Mouse (Mus musculus) heart, embryonic 15.5 days (tissue): ENCODE results near the gene Col27a1. TPM values are rescaled to one million over a fixed set of nuclear protein-coding genes. Genes with fewer than 3 reads are reported as not detected.

ENCODE experiments used
- ATAC-seq: fragments of 200-750 bp; cut with Nextera tagmentation; replicated peaks from 2 replicates; pipeline ENCODE4 v1.8.0; 2017; ENCODE audit warnings: low read depth, moderate TSS enrichment; ENCODE audit not compliant: insufficient number of reproducible peaks, insufficient read depth, low FRiP score
- H3K27ac ChIP-seq: fragments of 300-500 bp; sonication (generic); 2 replicates; pipeline ENCODE4 v1.5.1; 2015; ENCODE audit warnings: mild to moderate bottlenecking, inconsistent platforms
- H3K27me3 ChIP-seq: fragments of 300-500 bp; sonication (generic); 2 replicates; pipeline ENCODE4 v1.6.1; 2015; ENCODE audit warnings: inconsistent platforms
- H3K36me3 ChIP-seq: fragments of 300-500 bp; sonication (generic); 2 replicates; pipeline ENCODE4 v1.6.1; 2015; ENCODE audit warnings: mild to moderate bottlenecking, inconsistent platforms
- H3K4me1 ChIP-seq: fragments of 300-500 bp; sonication (generic); replicated peaks from 2 replicates; pipeline ENCODE4 v1.6.1; 2015; ENCODE audit warnings: inconsistent platforms
- H3K4me2 ChIP-seq: fragments of 300-500 bp; sonication (generic); 2 replicates; pipeline ENCODE4 v1.6.1; 2015; ENCODE audit warnings: inconsistent platforms, mild to moderate bottlenecking, moderate library complexity
- H3K4me3 ChIP-seq: fragments of 300-500 bp; sonication (generic); 2 replicates; pipeline ENCODE4 v1.5.1; 2015; ENCODE audit warnings: mild to moderate bottlenecking, inconsistent platforms
- H3K9ac ChIP-seq: fragments of 300-500 bp; sonication (generic); 2 replicates; pipeline ENCODE4 v1.6.1; 2015; ENCODE audit warnings: mild to moderate bottlenecking, inconsistent platforms
- H3K9me3 ChIP-seq: fragments of 300-500 bp; sonication (generic); replicated peaks from 2 replicates; pipeline ENCODE4 v1.6.1; 2016; ENCODE audit warnings: inconsistent platforms
- WGBS: fragments of 180-500 bp; shearing (Covaris S2); methylation state at CpG from one replicate; pipeline ENCODE4 v1.1.7; 2015; ENCODE audit warnings: mixed read lengths; 5-methylcytosine and 5-hydroxymethylcytosine counted together
- polyA plus RNA-seq: library from polyadenylated mRNA; unstranded; fragments of >200 nt; fragmentation: Nextera tagmentation; extraction: Ambion mirVana; gene quantifications from 2 replicates; pipeline ENCODE4 v1.2.1, GENCODE M21; 2015

Col27a1 gene
- polyA plus RNA-seq, 1 experiment from 2014 or later = 4.4 TPM

- no peak overlapping the region for H3K4me3 ChIP-seq
- H3K27ac ChIP-seq = no peak overlapping the region
- no peaks in the 10 kb centered on the region for H3K27me3 ChIP-seq
- H3K4me1 ChIP-seq = peaks cover 25% of the 10 kb centered on the region
- no peak overlapping the region for H3K9ac ChIP-seq
- 80% methylated on average over 7 of the region's 7 CpGs for WGBS
- H3K36me3 ChIP-seq = no peaks in the 10 kb centered on the region
- no peak for ATAC-seq
- no peaks in the 10 kb centered on the region for H3K9me3 ChIP-seq
- no peak overlapping the region for H3K4me2 ChIP-seq
Observed at GRCm38 (mm10) chr4:63203874-63204273, 9.9 kb upstream of the Col27a1 start.

GRCm38 (mm10) chr4:63205583-63205982 lies 8.2 kb upstream of the Col27a1 start:
- Histone ChIP-seq H3K9ac (no peak overlapping the region), H3K4me1 (peaks cover 25% of the 10 kb centered on the region), H3K4me3 (no peak overlapping the region), H3K27ac (no peak overlapping the region), H3K4me2 (no peak overlapping the region), H3K9me3 (no peaks in the 10 kb centered on the region), H3K27me3 (no peaks in the 10 kb centered on the region; the same call in 1 of the 2 replicates), H3K36me3 (no peaks in the 10 kb centered on the region)
- 54% methylated on average over 7 of the region's 7 CpGs for WGBS
- no peak for ATAC-seq

- Histone ChIP-seq H3K4me3 (peak overlapping the region; percentile 71), H3K27me3 (peaks cover 36% of the 10 kb centered on the region), H3K36me3 (no peaks in the 10 kb centered on the region)
Observed at GRCm38 (mm10) chr4:63215185-63215992, 1.6 kb downstream of the Col27a1 start.

GRCm38 (mm10) chr4:63215993-63216531 lies 2.3 kb downstream of the Col27a1 start:
- WGBS = 4% methylated on average over 24 of the region's 24 CpGs
- H3K9ac ChIP-seq = peak overlapping the region; percentile 71
- H3K27me3 ChIP-seq = peaks cover 36% of the 10 kb centered on the region

More at GRCm38 (mm10) chr4:63215185-63215992, 1.6 kb downstream of the Col27a1 start:
- Histone ChIP-seq H3K9me3 (no peaks in the 10 kb centered on the region), H3K27ac (peak overlapping the region; percentile 58), H3K4me1 (peaks cover 44% of the 10 kb centered on the region), H3K4me2 (peak overlapping the region; percentile 99), H3K9ac (peak overlapping the region; percentile 71)
- WGBS = under 1% methylated on average over 71 of the region's 71 CpGs
- ATAC-seq = peak; percentile 23; the same call in 1 of the 2 replicates

GRCm38 (mm10) chr4:63216566-63216965 lies 2.8 kb downstream of the Col27a1 start:
- ATAC-seq = peak; percentile 30; the same call in 1 of the 2 replicates
- WGBS = 36% methylated on average over 9 of the region's 9 CpGs
- H3K9me3 ChIP-seq = no peaks in the 10 kb centered on the region
- H3K4me2 ChIP-seq = peak overlapping the region; percentile 99
- peaks cover 34% of the 10 kb centered on the region for H3K27me3 ChIP-seq
- H3K4me3 ChIP-seq = peak overlapping the region; percentile 71
- H3K4me1 ChIP-seq = peaks cover 44% of the 10 kb centered on the region
- peak overlapping the region; percentile 71 for H3K9ac ChIP-seq
- H3K27ac ChIP-seq = 0 out of 2 replicates have a peak overlapping the region, but pooled peaks have one; percentile 58
- H3K36me3 ChIP-seq = no peaks in the 10 kb centered on the region

More at GRCm38 (mm10) chr4:63215993-63216531, 2.3 kb downstream of the Col27a1 start:
- H3K9me3 ChIP-seq = no peaks in the 10 kb centered on the region
- ATAC-seq = peak; percentile 43
- peak overlapping the region; percentile 58 for H3K27ac ChIP-seq
- no peaks in the 10 kb centered on the region for H3K36me3 ChIP-seq
- H3K4me2 ChIP-seq = peak overlapping the region; percentile 99
- peak overlapping the region; percentile 71 for H3K4me3 ChIP-seq
- H3K4me1 ChIP-seq = peaks cover 44% of the 10 kb centered on the region

GRCm38 (mm10) chr4:63217513-63217912 lies 3.7 kb downstream of the Col27a1 start:
- Histone ChIP-seq H3K4me1 (peaks cover 44% of the 10 kb centered on the region), H3K4me3 (no peak overlapping the region), H3K9me3 (no peaks in the 10 kb centered on the region), H3K4me2 (no peak overlapping the region), H3K27ac (no peak overlapping the region), H3K9ac (no peak overlapping the region), H3K36me3 (no peaks in the 10 kb centered on the region), H3K27me3 (peaks cover 26% of the 10 kb centered on the region)
- 73% methylated on average over 6 of the region's 6 CpGs for WGBS
- no peak for ATAC-seq

GRCm38 (mm10) chr4:63219059-63219458 lies 5.3 kb downstream of the Col27a1 start:
- Histone ChIP-seq H3K27me3 (peaks cover 10% of the 10 kb centered on the region), H3K4me1 (peaks cover 36% of the 10 kb centered on the region), H3K36me3 (no peaks in the 10 kb centered on the region), H3K27ac (no peak overlapping the region), H3K9ac (no peak overlapping the region), H3K4me3 (no peak overlapping the region), H3K9me3 (no peaks in the 10 kb centered on the region), H3K4me2 (no peak overlapping the region)
- WGBS = 78% methylated on average over 3 of the region's 3 CpGs
- no peak for ATAC-seq

GRCm38 (mm10) chr4:63219635-63220034 lies 5.8 kb downstream of the Col27a1 start:
- Histone ChIP-seq H3K4me2 (no peak overlapping the region), H3K4me3 (no peak overlapping the region), H3K27me3 (peaks cover 5% of the 10 kb centered on the region), H3K36me3 (no peaks in the 10 kb centered on the region), H3K27ac (no peak overlapping the region), H3K9ac (no peak overlapping the region), H3K9me3 (no peaks in the 10 kb centered on the region), H3K4me1 (peaks cover 33% of the 10 kb centered on the region)
- 49% methylated on average over 6 of the region's 6 CpGs for WGBS
- ATAC-seq = no peak

GRCm38 (mm10) chr4:63221096-63221958 lies 7.5 kb downstream of the Col27a1 start:
- WGBS = 82% methylated on average over 15 of the region's 15 CpGs
- no peak overlapping the region for H3K4me2 ChIP-seq
- no peaks in the 10 kb centered on the region for H3K9me3 ChIP-seq
- no peaks in the 10 kb centered on the region for H3K27me3 ChIP-seq
- H3K9ac ChIP-seq = no peak overlapping the region
- H3K4me1 ChIP-seq = peaks cover 31% of the 10 kb centered on the region
- no peaks in the 10 kb centered on the region for H3K36me3 ChIP-seq
- no peak overlapping the region for H3K27ac ChIP-seq
- no peak overlapping the region for H3K4me3 ChIP-seq
- no peak for ATAC-seq

GRCm38 (mm10) chr4:63222246-63222645 lies 8.4 kb downstream of the Col27a1 start:
- Histone ChIP-seq H3K9ac (no peak overlapping the region), H3K4me1 (peaks cover 32% of the 10 kb centered on the region), H3K27me3 (no peaks in the 10 kb centered on the region), H3K4me3 (no peak overlapping the region), H3K4me2 (no peak overlapping the region), H3K27ac (no peak overlapping the region), H3K36me3 (no peaks in the 10 kb centered on the region), H3K9me3 (no peaks in the 10 kb centered on the region)
- 88% methylated on average over 8 of the region's 8 CpGs for WGBS
- ATAC-seq = no peak

- WGBS = 63% methylated on average over 10 of the region's 10 CpGs
- H3K4me2 ChIP-seq = no peak overlapping the region
- no peaks in the 10 kb centered on the region for H3K27me3 ChIP-seq
- no peak overlapping the region for H3K4me3 ChIP-seq
- no peaks in the 10 kb centered on the region for H3K9me3 ChIP-seq
- peaks cover 48% of the 10 kb centered on the region for H3K4me1 ChIP-seq
- H3K27ac ChIP-seq = peak overlapping the region; percentile 5; the same call in 1 of the 2 replicates
- H3K9ac ChIP-seq = no peak overlapping the region
- H3K36me3 ChIP-seq = no peaks in the 10 kb centered on the region
- ATAC-seq = no peak
Observed at GRCm38 (mm10) chr4:63225373-63225772, 11.6 kb downstream of the Col27a1 start.
